ENCODE assay signal across 8 mouse cellular contexts in the genomic region with DNA sequence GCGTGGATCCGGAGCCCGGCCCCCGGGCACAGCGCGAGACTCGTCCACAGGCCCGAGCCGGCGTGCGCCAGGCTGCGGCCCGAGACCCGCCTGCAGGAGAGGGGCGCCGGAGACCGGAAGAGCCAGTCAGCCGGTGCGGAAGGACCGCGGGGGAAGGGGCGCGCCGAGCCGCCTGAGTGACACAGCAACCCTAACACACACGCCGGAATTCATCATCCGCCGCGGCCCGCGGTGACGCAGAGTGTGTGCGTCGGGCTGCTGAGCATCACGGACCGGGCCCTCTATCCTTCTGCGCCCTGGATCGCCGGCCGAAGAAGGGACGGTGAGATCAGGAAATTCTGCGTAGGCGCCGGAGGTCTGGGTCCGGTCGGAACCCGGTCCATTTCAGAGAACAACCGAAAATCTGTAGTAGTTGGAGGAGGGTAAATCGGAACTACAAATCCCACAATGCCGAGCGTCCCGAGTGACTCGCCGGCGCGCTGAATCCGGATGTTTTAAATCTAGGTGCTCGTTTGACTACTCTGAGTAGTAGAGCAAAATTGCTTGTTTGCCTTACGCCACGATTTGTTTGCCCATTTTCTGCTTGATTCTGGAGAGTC. TPM values are rescaled to one million over a fixed set of nuclear protein-coding genes. Genes with fewer than 3 reads are reported as not detected.
DNase-seq lines count a peak whose midpoint lies in the region; ATAC-seq lines count a peak whose summit lies in the region.

A gene (minus strand): TSS at position 214 of the 599 bp plus-strand sequence.

- ATAC-seq in heart, embryonic 14.5 days (ENCODE audit: insufficient number of reproducible peaks, insufficient read depth, low FRiP score, low read depth): peak; percentile 99
- ATAC-seq in liver, embryonic 13.5 days (ENCODE audit: low read depth): peak; percentile 98
- ATAC-seq in stomach, embryonic 16.5 days (ENCODE audit: insufficient read depth, low FRiP score): peak; percentile 99

- peak; percentile 95 for DNase-seq in CD4-positive, CD25-positive, alpha-beta regulatory T cell, adult 2 months (ENCODE audit: low read depth, low spot score)
- DNase-seq in fibroblast of lung, adult 2 months (ENCODE audit: low read depth): peak; percentile 70
- DNase-seq in kidney, postnatal 14 days: peak; percentile 95
- peak; percentile 82 for DNase-seq in liver, embryonic 13.5 days
- DNase-seq in neural tube, embryonic 10.5 days (ENCODE audit: extremely low spot score, low spot score): peak; percentile 95

- H3K9ac ChIP-seq in heart, embryonic 14.5 days (ENCODE audit: low read length): peak within 1 kb of the TSS; percentile 93
- peak within 1 kb of the TSS; percentile 93 for H3K9ac ChIP-seq in liver, embryonic 13.5 days
- H3K9ac ChIP-seq in stomach, embryonic 16.5 days (ENCODE audit: low read length): peak within 1 kb of the TSS; percentile 81

- H3K9me3 ChIP-seq in heart, embryonic 14.5 days (ENCODE audit: control insufficient read depth, low read length): no peaks in the 10 kb centered on the region
- no peaks in the 10 kb centered on the region for H3K9me3 ChIP-seq in liver, embryonic 13.5 days (replicated peaks)
- no peaks in the 10 kb centered on the region for H3K9me3 ChIP-seq in stomach, embryonic 16.5 days (replicated peaks; ENCODE audit: control insufficient read depth, low read length)

- H3K4me1 ChIP-seq in brown adipose tissue, adult 24 weeks (ENCODE audit: control insufficient read depth, insufficient read depth, insufficient read length, low read length): peaks cover 2% of the 10 kb centered on the region; the same call in 1 of the 2 replicates
- H3K4me1 ChIP-seq in heart, embryonic 14.5 days (ENCODE audit: control insufficient read depth in 2 of 2, insufficient read depth in 2 of 2, low read length in 2 of 2): peaks cover 0 to 18% of the 10 kb centered on the region in 2 experiments; a peak in 2 of 4 replicates
- peaks cover 32% of the 10 kb centered on the region for H3K4me1 ChIP-seq in liver, embryonic 13.5 days (replicated peaks)
- peaks cover 6% of the 10 kb centered on the region; the same call in 1 of the 2 replicates for H3K4me1 ChIP-seq in stomach, embryonic 16.5 days (ENCODE audit: control insufficient read depth, insufficient read depth, low read length)

- WGBS in heart, embryonic 14.5 days: under 1% methylated on average over 58 of the region's 61 CpGs
- under 1% methylated on average over 60 of the region's 61 CpGs for WGBS in liver, embryonic 13.5 days (ENCODE audit: insufficient replicate concordance)
- under 1% methylated on average over 52 of the region's 61 CpGs for WGBS in stomach, embryonic 16.5 days

- peak within 1 kb of the TSS; percentile 94 for H3K4me3 ChIP-seq in brown adipose tissue, adult 24 weeks (ENCODE audit: insufficient read depth, low read depth, low read length)
- peak within 1 kb of the TSS; percentile 68 to 83 for H3K4me3 ChIP-seq in heart, embryonic 14.5 days (ENCODE audit: control insufficient read depth in 1 of 2, insufficient read depth in 1 of 2, low read depth in 1 of 2, low read length in 2 of 2)
- H3K4me3 ChIP-seq in liver, embryonic 13.5 days (replicated peaks): peak within 1 kb of the TSS; percentile 99
- H3K4me3 ChIP-seq in stomach, embryonic 16.5 days (replicated peaks; ENCODE audit: low read length): peak within 1 kb of the TSS; percentile 85

- H3K36me3 ChIP-seq in heart, embryonic 14.5 days (ENCODE audit: control insufficient read depth, insufficient read depth, low read length): no peaks in the 10 kb centered on the region
- H3K36me3 ChIP-seq in liver, embryonic 13.5 days: no peaks in the 10 kb centered on the region
- no peaks in the 10 kb centered on the region for H3K36me3 ChIP-seq in stomach, embryonic 16.5 days (ENCODE audit: control insufficient read depth, insufficient read depth, low read length)

- peak within 1 kb of the TSS; percentile 88 for H3K4me2 ChIP-seq in heart, embryonic 14.5 days (ENCODE audit: low read length)
- peak within 1 kb of the TSS; percentile 85 for H3K4me2 ChIP-seq in liver, embryonic 13.5 days
- H3K4me2 ChIP-seq in stomach, embryonic 16.5 days (ENCODE audit: low read depth, low read length): peak within 1 kb of the TSS; percentile 96

- H3K27me3 ChIP-seq in heart, embryonic 14.5 days (ENCODE audit: control insufficient read depth, insufficient read depth, low read length): no peaks in the 10 kb centered on the region
- H3K27me3 ChIP-seq in liver, embryonic 13.5 days: no peaks in the 10 kb centered on the region
- H3K27me3 ChIP-seq in stomach, embryonic 16.5 days (ENCODE audit: control insufficient read depth, insufficient read depth, low read length): no peaks in the 10 kb centered on the region

- H3K27ac ChIP-seq in brown adipose tissue, adult 24 weeks (replicated peaks; ENCODE audit: low read depth, low read length): peak within 1 kb of the TSS; percentile 91
- H3K27ac ChIP-seq in heart, embryonic 14.5 days (replicated peaks in 1 of 2; ENCODE audit: control insufficient read depth in 1 of 2, insufficient read depth in 1 of 2, low read depth in 2 of 2, low read length in 2 of 2): peak within 1 kb of the TSS; percentile 83 to 90
- peak within 1 kb of the TSS; percentile 84 for H3K27ac ChIP-seq in liver, embryonic 13.5 days
- peak within 1 kb of the TSS; percentile 75 for H3K27ac ChIP-seq in stomach, embryonic 16.5 days (ENCODE audit: low read length)

RNA-seq across cellular contexts. Expression of the gene that starts here (rescaled TPM):
- 41.8 and 48.4 TPM in 2 replicates for polyA plus RNA-seq in brown adipose tissue, adult 24 weeks (2012; ENCODE audit: insufficient read depth, insufficient read length, missing spikeins)
- 55.7 and 59.3 TPM in 2 replicates for polyA plus RNA-seq in heart, embryonic 14.5 days (2014; fragmentation: Nextera tagmentation; extraction: Ambion mirVana)
- polyA plus RNA-seq in liver, embryonic 13.5 days (2015; fragmentation: Nextera tagmentation; extraction: Ambion mirVana): 41.7 and 47.8 TPM in 2 replicates
- 47.4 and 55.6 TPM in 2 replicates for polyA plus RNA-seq in stomach, embryonic 16.5 days (2015; fragmentation: Nextera tagmentation; extraction: Ambion mirVana)

Comparison
In these comparisons a context has a peak if more than half of its experiments do, and no peak if none do; other contexts are left out.
1. Peak in every context shown above with its lines: DNase-seq, ATAC-seq, H3K4me3 ChIP-seq and H3K27ac ChIP-seq.